Mouse (Mus musculus) megakaryocyte, embryonic 14.5 days (primary cell): ENCODE measurements around the gene Ofcc1.

Source experiments
- FLI1 ChIP-seq: IDR thresholded peaks from 2 replicates; pipeline ENCODE4 v1.6.1; 2012; ENCODE audit warnings: low read length, inconsistent platforms, mixed read lengths
- GATA1 ChIP-seq: IDR thresholded peaks from 3 replicates; pipeline ENCODE4 v1.6.1; 2012; ENCODE audit warnings: mixed read lengths, low read length, inconsistent platforms, borderline replicate concordance

DNA sequence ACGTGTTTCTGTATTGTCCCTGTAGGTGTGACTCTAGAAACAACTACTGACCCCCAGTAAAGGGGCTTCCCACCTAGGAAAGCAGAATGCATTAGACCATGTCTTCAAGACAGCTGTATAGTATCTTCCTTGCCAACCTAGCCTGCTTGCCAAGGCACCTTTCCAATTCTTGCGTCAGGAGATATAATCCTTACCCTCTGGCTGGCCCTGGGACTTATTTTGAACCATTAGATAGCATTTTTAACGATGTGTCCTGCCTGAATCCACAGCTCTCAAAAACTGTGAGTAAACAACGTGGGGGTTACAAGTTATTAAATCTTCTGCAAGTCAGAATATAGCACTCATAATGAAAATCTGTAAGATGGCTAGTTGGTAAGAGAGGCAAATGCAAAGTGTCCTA, 221.3 kb downstream of the Ofcc1 start:
- TF ChIP-seq FLI1 (no peak), GATA1 (no peak)
